Mouse (Mus musculus): ENCODE results near the gene Ptpn14. TPM values are rescaled to one million over a fixed set of nuclear protein-coding genes. Genes with fewer than 3 reads are reported as not detected.

Ptpn14 gene
- polyA plus RNA-seq, 1 experiment, result 7.1 TPM

DNA sequence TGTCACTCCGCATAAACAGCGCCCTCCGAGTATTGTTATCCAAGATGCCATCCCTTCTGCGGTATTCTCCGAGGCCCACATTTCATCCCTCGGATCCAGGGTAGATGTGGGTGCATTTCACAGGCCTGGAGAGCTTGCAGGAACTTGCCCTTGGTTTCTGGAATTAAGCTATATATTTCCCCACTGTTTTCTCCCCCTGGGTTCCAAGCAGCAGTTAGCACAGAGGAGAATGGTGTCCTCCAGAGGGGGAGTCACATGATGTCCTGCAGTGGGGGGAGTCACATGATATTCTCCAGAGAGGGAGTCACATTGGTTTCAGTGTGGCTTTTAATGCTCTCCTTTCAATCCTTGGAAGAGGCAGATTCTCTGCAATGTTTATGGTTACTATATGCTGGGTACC lies 130.3 kb downstream of the Ptpn14 start:
- Histone ChIP-seq H3K4me1 (ENCODE audit: control insufficient read depth, insufficient read depth, insufficient read length) (no peaks in the 10 kb centered on the region), H3K27me3 (ENCODE audit: control insufficient read depth, insufficient read depth, low read length) (no peaks in the 10 kb centered on the region), H3K4me3 (ENCODE audit: extremely low read depth, insufficient read depth, insufficient read length) (no peak overlapping the region), H3K36me3 (ENCODE audit: control insufficient read depth, insufficient read depth, low read length) (no peaks in the 10 kb centered on the region), H3K27ac (ENCODE audit: insufficient read depth, low read length) (no peak overlapping the region)
- TF ChIP-seq CTCF (IDR thresholded peaks at IDR 0.05; ENCODE audit: extremely low read depth, insufficient read depth, insufficient read length, insufficient replicate concordance), result no peak
- TF ChIP-seq POLR2A (IDR thresholded peaks at IDR 0.05; ENCODE audit: low read depth, low read length), result no peak
- 96% methylated on average over 6 of the region's 6 CpGs for WGBS
- no peak for DNase-seq (ENCODE audit: low read depth in 1 of 2, low spot score in 2 of 2)

DNA sequence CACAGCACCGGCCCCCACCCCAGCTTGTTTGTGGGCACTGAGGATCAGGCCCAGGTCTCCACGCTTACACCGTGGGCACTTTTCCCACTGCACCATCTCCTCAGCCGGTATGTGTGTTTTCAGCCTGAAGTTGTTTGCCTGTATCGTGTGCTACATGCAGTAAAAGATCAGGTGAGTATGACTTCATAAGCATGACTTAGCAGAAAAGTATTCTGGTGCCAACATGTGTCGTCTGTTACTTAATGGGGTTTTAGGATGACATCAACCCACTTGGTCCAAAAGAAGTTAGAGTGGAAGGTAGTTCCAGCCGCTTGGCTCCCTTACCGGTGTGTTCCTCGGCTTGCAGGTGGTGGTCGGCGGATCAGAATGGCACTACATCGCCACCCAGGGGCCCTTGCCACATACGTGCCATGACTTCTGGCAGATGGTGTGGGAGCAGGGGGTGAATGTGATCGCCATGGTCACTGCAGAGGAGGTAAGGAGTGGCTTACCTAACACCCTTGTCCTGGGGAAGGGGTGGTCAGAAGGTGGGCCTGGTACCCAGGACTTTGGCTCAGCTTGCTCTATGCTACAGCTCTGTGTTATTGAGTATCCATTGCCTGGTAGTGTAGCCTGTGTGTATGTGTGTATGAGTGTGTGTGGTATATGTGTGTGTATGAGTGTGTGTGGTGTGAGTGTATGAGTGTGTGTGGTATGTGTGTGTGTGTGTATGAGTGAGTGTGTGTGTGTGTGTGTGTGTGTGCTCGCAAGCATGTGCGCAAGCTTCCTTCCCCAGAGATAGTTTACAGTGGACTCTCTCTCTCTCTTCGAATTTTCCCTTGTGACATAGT lies 132.3 kb downstream of the Ptpn14 start:
- Histone ChIP-seq H3K27ac (ENCODE audit: insufficient read depth, low read length) (no peak overlapping the region), H3K36me3 (ENCODE audit: control insufficient read depth, insufficient read depth, low read length) (no peaks in the 10 kb centered on the region), H3K4me3 (ENCODE audit: extremely low read depth, insufficient read depth, insufficient read length) (no peak overlapping the region), H3K4me1 (ENCODE audit: control insufficient read depth, insufficient read depth, insufficient read length) (no peaks in the 10 kb centered on the region), H3K27me3 (ENCODE audit: control insufficient read depth, insufficient read depth, low read length) (no peaks in the 10 kb centered on the region)
- 81% methylated on average over 17 of the region's 17 CpGs for WGBS
- no peak for DNase-seq (ENCODE audit: low read depth in 1 of 2, low spot score in 2 of 2)
- TF ChIP-seq POLR2A (IDR thresholded peaks at IDR 0.05; ENCODE audit: low read depth, low read length) (no peak), CTCF (IDR thresholded peaks at IDR 0.05; ENCODE audit: extremely low read depth, insufficient read depth, insufficient read length, insufficient replicate concordance) (no peak)

DNA sequence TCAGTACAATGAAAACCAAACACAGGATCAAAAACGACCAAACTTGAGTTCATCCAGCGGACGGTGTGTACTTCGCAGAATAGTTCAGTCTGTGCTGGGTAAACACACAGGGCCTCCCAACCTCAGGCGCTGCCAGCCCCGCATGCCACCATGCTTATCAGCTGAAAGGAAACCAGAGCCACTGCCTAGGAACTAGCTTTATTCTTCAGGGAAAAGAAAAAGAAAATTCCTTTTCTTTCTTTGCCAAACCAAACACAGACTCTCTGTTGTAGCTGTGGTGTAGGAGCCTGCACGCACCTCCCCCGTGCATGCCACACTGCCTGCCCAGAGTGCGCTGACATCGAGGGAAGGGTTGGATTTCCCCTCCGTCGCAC lies 132.9 kb downstream of the Ptpn14 start:
- TF ChIP-seq POLR2A (IDR thresholded peaks at IDR 0.05; ENCODE audit: low read depth, low read length), result no peak
- no peak for TF ChIP-seq CTCF (IDR thresholded peaks at IDR 0.05; ENCODE audit: extremely low read depth, insufficient read depth, insufficient read length, insufficient replicate concordance)
- no peak for DNase-seq (ENCODE audit: low read depth in 1 of 2, low spot score in 2 of 2)
- 56% methylated on average over 12 of the region's 12 CpGs for WGBS
- H3K27me3 ChIP-seq (ENCODE audit: control insufficient read depth, insufficient read depth, low read length), result no peaks in the 10 kb centered on the region
- no peak overlapping the region for H3K4me3 ChIP-seq (ENCODE audit: extremely low read depth, insufficient read depth, insufficient read length)
- no peaks in the 10 kb centered on the region for H3K4me1 ChIP-seq (ENCODE audit: control insufficient read depth, insufficient read depth, insufficient read length)
- H3K36me3 ChIP-seq (ENCODE audit: control insufficient read depth, insufficient read depth, low read length), result no peaks in the 10 kb centered on the region
- no peak overlapping the region for H3K27ac ChIP-seq (ENCODE audit: insufficient read depth, low read length)

DNA sequence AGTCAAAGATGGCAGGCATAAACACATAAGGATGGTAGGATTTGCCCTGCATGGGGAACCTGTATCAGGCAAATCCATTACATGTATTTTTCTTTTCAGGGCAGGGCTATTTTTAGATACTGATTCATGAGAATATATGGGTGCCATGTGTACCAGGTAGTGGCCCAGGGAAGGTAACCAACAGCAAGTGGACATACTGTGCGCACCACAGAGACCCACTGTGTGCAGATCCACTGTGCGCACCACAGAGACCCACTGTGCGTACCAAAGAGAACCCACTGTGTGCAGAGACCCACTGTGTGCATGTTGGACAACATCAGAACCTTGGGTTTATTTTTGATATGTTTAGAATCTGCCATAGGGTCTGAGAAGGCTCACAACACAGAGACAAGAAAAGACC lies 135.7 kb downstream of the Ptpn14 start:
- no peak for DNase-seq (ENCODE audit: low read depth in 1 of 2, low spot score in 2 of 2)
- Histone ChIP-seq H3K27ac (ENCODE audit: insufficient read depth, low read length) (no peak overlapping the region), H3K27me3 (ENCODE audit: control insufficient read depth, insufficient read depth, low read length) (no peaks in the 10 kb centered on the region), H3K4me3 (ENCODE audit: extremely low read depth, insufficient read depth, insufficient read length) (no peak overlapping the region), H3K36me3 (ENCODE audit: control insufficient read depth, insufficient read depth, low read length) (no peaks in the 10 kb centered on the region), H3K4me1 (ENCODE audit: control insufficient read depth, insufficient read depth, insufficient read length) (peaks cover 4% of the 10 kb centered on the region; the same call in 1 of the 2 replicates)
- 97% methylated on average over 3 of the region's 3 CpGs for WGBS
- TF ChIP-seq CTCF (IDR thresholded peaks at IDR 0.05; ENCODE audit: extremely low read depth, insufficient read depth, insufficient read length, insufficient replicate concordance) (no peak), POLR2A (IDR thresholded peaks at IDR 0.05; ENCODE audit: low read depth, low read length) (no peak)

DNA sequence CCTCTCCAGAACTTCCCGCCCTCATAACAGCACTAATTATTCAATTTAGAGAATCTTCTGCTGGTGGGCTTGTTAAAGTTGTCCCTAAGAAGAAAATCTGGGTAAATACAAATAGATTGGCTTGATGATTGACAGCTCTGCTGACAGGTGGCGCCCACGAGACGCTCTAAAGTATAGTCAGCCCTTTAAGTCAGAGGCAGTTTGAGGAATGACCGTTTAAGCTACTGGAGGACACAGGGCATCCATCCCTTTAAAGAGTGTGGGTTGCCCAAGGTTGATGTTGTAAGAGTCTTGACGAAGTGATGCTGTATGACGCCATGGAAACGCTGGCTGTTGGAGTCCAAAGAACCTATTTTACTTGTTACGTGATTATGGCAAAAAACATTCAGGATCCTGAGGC lies 136.2 kb downstream of the Ptpn14 start:
- DNase-seq (ENCODE audit: low read depth in 1 of 2, low spot score in 2 of 2), result no peak
- TF ChIP-seq POLR2A (IDR thresholded peaks at IDR 0.05; ENCODE audit: low read depth, low read length) (no peak), CTCF (IDR thresholded peaks at IDR 0.05; ENCODE audit: extremely low read depth, insufficient read depth, insufficient read length, insufficient replicate concordance) (no peak)
- no peak overlapping the region for H3K27ac ChIP-seq (ENCODE audit: insufficient read depth, low read length)
- H3K27me3 ChIP-seq (ENCODE audit: control insufficient read depth, insufficient read depth, low read length), result no peaks in the 10 kb centered on the region
- peaks cover 4% of the 10 kb centered on the region; the same call in 1 of the 2 replicates for H3K4me1 ChIP-seq (ENCODE audit: control insufficient read depth, insufficient read depth, insufficient read length)
- no peaks in the 10 kb centered on the region for H3K36me3 ChIP-seq (ENCODE audit: control insufficient read depth, insufficient read depth, low read length)
- H3K4me3 ChIP-seq (ENCODE audit: extremely low read depth, insufficient read depth, insufficient read length), result no peak overlapping the region
- WGBS, result 80% methylated on average over 9 of the region's 9 CpGs

DNA sequence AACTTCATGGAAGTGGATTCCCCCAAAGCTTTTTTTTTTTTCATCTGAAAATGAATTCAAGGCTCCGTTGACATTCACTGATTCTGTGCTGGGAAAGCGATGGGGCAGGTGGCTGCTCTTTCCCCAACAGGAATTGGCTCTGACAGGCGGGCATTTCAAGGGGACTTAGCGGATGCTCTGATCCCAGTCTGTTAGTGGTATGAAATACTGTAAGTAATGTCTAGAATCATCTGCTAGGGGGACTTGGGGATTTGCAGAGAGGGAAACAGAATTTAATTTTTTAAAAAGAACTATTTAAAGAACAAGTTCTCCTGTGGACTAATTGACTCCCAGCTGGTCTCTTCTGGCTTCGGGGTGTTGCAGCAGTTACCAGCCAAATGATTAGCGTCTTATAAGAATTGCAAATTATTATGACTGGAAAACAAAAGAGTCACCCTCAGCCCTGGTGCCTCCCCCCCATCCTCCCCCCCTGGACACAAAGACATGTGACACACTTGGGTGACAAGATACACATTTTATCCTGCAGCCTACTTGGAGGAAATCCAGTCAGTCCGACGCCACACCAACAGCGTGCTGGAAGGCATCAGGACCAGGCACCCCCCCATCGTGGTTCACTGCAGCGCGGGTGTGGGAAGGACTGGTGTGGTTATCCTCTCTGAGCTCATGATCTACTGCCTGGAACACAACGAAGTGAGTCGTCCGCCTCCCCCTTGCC lies 136.9 kb downstream of the Ptpn14 start:
- no peaks in the 10 kb centered on the region for H3K36me3 ChIP-seq (ENCODE audit: control insufficient read depth, insufficient read depth, low read length)
- no peak overlapping the region for H3K4me3 ChIP-seq (ENCODE audit: extremely low read depth, insufficient read depth, insufficient read length)
- no peak for DNase-seq (ENCODE audit: low read depth in 1 of 2, low spot score in 2 of 2)
- H3K27me3 ChIP-seq (ENCODE audit: control insufficient read depth, insufficient read depth, low read length), result no peaks in the 10 kb centered on the region
- WGBS, result 89% methylated on average over 15 of the region's 15 CpGs
- no peak overlapping the region for H3K27ac ChIP-seq (ENCODE audit: insufficient read depth, low read length)
- peaks cover 4% of the 10 kb centered on the region; the same call in 1 of the 2 replicates for H3K4me1 ChIP-seq (ENCODE audit: control insufficient read depth, insufficient read depth, insufficient read length)
- no peak for TF ChIP-seq POLR2A (IDR thresholded peaks at IDR 0.05; ENCODE audit: low read depth, low read length)
- TF ChIP-seq CTCF (IDR thresholded peaks at IDR 0.05; ENCODE audit: extremely low read depth, insufficient read depth, insufficient read length, insufficient replicate concordance), result no peak

All from spleen, adult 2 months (tissue).